Mouse (Mus musculus) neural tube, embryonic 15.5 days (tissue): ENCODE results near the gene Ddx60. TPM values are rescaled to one million over a fixed set of nuclear protein-coding genes. Genes with fewer than 3 reads are reported as not detected.
A peak's percentile ranks its signal among the peaks of the same experiment; 100 is the strongest.

ENCODE experiments used
- ATAC-seq: fragments of 200-750 bp; cut with Nextera tagmentation; 2 replicates; pipeline ENCODE4 v1.8.0; 2017; ENCODE audit warnings: mild to moderate bottlenecking, moderate TSS enrichment, moderate library complexity; ENCODE audit not compliant: low FRiP score
- H3K27ac ChIP-seq: fragments of 300-500 bp; sonication (generic); replicated peaks from 2 replicates; pipeline ENCODE4 v1.5.1; 2015; ENCODE audit warnings: mild to moderate bottlenecking, inconsistent platforms
- H3K27me3 ChIP-seq: fragments of 300-500 bp; sonication (generic); replicated peaks from 2 replicates; pipeline ENCODE4 v1.6.1; 2015; ENCODE audit warnings: inconsistent platforms
- H3K36me3 ChIP-seq: fragments of 300-500 bp; sonication (generic); 2 replicates; pipeline ENCODE4 v1.6.1; 2015; ENCODE audit warnings: inconsistent platforms
- H3K4me1 ChIP-seq: fragments of 300-500 bp; sonication (generic); 2 replicates; pipeline ENCODE4 v1.6.1; 2015; ENCODE audit warnings: inconsistent platforms
- H3K4me2 ChIP-seq: fragments of 300-500 bp; sonication (generic); 2 replicates; pipeline ENCODE4 v1.6.1; 2015; ENCODE audit warnings: inconsistent platforms, mild to moderate bottlenecking, moderate library complexity
- H3K4me3 ChIP-seq: fragments of 300-500 bp; sonication (generic); replicated peaks from 2 replicates; pipeline ENCODE4 v1.5.1; 2015; ENCODE audit warnings: mild to moderate bottlenecking, inconsistent platforms
- H3K9ac ChIP-seq: fragments of 300-500 bp; sonication (generic); replicated peaks from 2 replicates; pipeline ENCODE4 v1.6.1; 2015; ENCODE audit warnings: mild to moderate bottlenecking, inconsistent platforms
- H3K9me3 ChIP-seq: fragments of 300-500 bp; sonication (generic); replicated peaks from 2 replicates; pipeline ENCODE4 v1.6.1; 2016; ENCODE audit warnings: inconsistent platforms
- WGBS: fragments of 180-500 bp; shearing (Covaris S2); methylation state at CpG from one replicate; pipeline ENCODE4 v1.1.7; 2015; ENCODE audit warnings: mixed read lengths; 5-methylcytosine and 5-hydroxymethylcytosine counted together
- polyA plus RNA-seq: library from polyadenylated mRNA; unstranded; fragments of >200 nt; fragmentation: Nextera tagmentation; extraction: Ambion mirVana; gene quantifications from 2 replicates; pipeline ENCODE4 v1.2.1, GENCODE M21; 2015

Gene Ddx60
- 0.45 and 1.2 TPM in 2 replicates for polyA plus RNA-seq

DNA sequence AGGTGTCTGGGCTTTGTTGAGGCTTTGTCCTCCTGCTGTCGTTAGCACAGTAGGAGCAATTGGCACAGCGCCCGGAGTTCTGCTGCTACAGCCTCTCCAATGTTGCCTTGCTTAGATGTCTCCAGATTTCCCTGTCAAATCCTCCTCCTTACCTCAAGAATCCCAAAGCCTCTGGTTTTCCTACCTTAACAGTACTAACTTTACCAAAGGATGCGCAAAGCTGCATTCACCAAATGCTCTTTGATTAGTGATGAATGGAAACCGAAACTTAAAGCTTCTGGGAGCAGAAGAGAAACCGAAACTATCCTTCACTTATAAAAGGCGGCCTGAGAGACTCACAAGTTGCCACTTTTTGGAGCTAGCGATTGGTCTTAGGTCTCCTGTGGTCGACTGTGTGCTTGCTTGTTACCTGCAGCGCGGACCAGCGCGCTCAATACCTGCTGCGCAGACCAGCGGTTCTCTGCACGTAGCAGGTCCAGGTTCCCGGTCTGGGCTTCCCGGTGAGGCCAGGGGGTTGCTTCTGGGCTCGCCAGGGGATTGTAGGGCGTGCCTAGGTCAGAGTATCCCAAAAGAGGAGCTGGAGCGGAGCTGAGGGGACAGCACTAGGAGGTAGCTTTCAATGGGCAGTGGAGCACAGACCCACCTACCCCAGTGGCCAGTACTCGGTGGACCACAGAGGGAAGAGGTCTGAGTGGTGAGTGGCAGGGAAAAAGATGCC lies at the start of gene Ddx60:
Gene Ddx60 (plus strand): TSS at position 311 of the 718 bp plus-strand sequence.
- no peaks in the 10 kb centered on the region for H3K9me3 ChIP-seq
- peak within 1 kb of the TSS; percentile 89 for H3K4me2 ChIP-seq
- peak within 1 kb of the TSS; percentile 47 for H3K4me3 ChIP-seq
- no peaks in the 10 kb centered on the region for H3K36me3 ChIP-seq
- peak; percentile 70; the same call in 1 of the 2 replicates for ATAC-seq
- 12% methylated on average over 22 of the region's 22 CpGs for WGBS
- H3K27me3 ChIP-seq = no peaks in the 10 kb centered on the region
- peak within 1 kb of the TSS; percentile 45 for H3K9ac ChIP-seq
- peaks cover 7% of the 10 kb centered on the region for H3K4me1 ChIP-seq
- H3K27ac ChIP-seq = no peak within 1 kb of the TSS

DNA sequence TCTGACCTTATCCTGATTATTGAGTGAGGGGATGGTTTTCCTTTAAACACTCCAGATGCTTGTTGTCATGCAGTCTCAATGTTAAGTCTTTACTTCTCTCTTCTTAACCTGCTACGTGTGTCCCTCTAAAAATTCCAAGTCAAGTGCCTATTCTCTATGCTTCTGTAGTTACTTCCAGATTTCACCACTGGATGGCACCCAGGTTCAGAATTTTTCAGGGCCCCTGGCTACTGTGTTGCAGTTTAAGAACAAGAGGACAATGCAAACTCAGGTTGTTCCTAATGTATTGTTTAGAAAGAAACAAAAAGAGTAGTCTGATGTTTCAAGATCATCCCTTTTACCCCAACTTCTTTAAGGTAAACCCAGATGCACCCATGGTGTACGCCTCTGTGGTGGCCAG lies 33.8 kb upstream of the Ddx60 start:
- no peak for ATAC-seq

DNA sequence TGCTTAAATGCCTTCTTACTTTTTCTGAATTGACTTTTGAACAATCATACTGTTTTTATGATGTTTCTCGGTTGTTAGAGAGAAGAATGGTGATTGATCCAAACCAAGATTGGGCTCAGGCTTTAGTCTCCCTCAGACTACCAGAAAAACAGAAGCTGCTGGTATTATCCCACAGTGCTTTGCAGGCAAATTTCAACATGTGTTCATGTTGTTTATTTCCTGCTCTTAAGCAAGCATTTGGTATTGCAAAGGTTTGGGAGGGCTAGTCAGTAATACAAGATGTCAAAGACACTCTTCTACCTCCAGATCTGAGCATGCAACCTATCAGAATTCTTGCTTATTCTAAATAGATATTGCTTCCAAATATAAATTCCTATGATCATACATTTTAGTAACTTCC lies 31.1 kb upstream of the Ddx60 start:
- Histone ChIP-seq H3K27me3 (no peaks in the 10 kb centered on the region), H3K36me3 (no peaks in the 10 kb centered on the region), H3K9ac (no peak overlapping the region), H3K4me1 (no peaks in the 10 kb centered on the region), H3K4me3 (no peak overlapping the region), H3K4me2 (no peak overlapping the region), H3K27ac (no peak overlapping the region), H3K9me3 (no peaks in the 10 kb centered on the region)
- 83% methylated on average over 1 of the region's 1 CpGs for WGBS
- ATAC-seq = no peak

More for the DNA sequence above, 33.8 kb upstream of the Ddx60 start:
- no peak overlapping the region for H3K4me2 ChIP-seq
- no peaks in the 10 kb centered on the region for H3K27me3 ChIP-seq
- no peak overlapping the region for H3K4me3 ChIP-seq
- H3K9ac ChIP-seq = no peak overlapping the region
- WGBS = 56% methylated on average over 2 of the region's 2 CpGs
- no peaks in the 10 kb centered on the region for H3K36me3 ChIP-seq
- no peaks in the 10 kb centered on the region for H3K4me1 ChIP-seq
- no peaks in the 10 kb centered on the region for H3K9me3 ChIP-seq
- no peak overlapping the region for H3K27ac ChIP-seq

DNA sequence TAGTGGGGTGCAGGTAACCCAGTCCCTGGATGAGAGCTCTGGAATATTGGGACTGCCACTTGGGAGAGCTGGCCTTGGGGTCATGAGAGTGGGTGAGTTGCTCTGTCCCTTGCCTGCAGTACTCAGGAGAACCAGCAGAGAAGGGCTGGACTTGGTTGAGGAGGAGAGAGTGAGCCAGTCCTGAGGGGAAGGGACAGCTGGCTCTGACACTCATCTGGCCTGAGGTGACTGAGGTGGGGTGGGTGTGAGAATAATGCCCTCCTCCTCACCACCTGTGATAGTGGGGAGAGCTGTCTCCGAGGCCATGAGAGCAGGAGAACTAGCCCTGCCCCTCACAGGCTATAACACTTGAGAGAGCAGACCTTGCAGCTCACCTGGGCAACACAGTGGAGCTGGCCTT lies 30.5 kb upstream of the Ddx60 start:
- Histone ChIP-seq H3K27me3 (no peaks in the 10 kb centered on the region), H3K4me1 (no peaks in the 10 kb centered on the region), H3K4me3 (no peak overlapping the region), H3K9me3 (no peaks in the 10 kb centered on the region), H3K27ac (no peak overlapping the region), H3K4me2 (no peak overlapping the region), H3K36me3 (no peaks in the 10 kb centered on the region), H3K9ac (no peak overlapping the region)
- no peak for ATAC-seq
- 81% methylated on average over 1 of the region's 1 CpGs for WGBS

DNA sequence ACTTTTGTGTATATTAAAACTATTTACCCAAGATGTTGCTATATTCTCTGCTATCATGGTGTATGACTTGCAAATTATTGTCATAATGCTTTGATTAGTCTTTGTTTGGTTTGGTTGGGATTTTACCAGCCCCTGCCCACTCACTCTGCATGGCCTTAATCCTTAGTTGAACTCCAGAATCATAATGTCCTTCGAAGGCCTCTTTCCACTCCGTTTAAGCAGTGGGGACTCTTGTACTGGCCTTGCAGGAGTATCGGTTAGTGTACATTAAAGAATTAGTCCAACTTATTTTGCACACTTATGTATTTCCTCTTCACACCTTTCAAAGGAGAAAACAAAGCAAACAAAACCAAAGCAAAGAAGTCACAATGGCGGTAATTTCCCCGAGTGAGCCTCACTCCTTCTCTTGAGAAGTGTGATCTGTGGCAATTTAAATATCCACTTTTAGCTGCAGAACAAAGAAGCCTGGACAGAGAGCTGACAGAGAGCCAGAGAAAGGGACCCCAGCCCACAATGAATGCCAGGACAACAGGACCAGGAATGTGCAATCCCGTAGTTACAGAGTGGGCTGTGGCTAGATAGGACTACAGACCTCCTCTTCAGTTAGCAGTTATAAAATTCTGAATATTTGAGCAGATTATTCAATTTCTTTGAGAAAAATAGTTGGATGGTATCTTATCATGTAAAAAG lies 26.7 kb upstream of the Ddx60 start:
- WGBS = 22% methylated on average over 6 of the region's 6 CpGs

DNA sequence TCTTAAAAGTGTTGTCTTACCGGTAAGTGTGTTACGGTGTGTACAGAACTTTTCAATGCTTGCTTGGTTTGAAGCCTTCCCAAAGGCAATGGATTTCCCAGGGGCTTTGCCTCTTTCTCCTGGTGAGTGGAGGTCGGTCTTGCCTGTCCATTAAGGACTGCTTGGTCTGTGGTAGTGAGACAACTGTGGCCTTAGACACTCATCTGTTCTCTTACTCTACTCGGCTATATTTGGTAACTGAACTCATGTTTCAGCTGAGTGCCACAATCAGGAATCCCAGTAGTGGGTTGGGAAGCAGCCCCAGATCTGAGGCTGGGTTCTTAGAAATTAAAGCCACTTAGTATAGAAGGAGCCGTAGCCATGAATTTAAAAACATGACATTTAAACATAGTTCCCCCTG lies 25.4 kb upstream of the Ddx60 start, which contains the start of gene Palld:
Gene Palld (minus strand): TSS at position 170 of the 400 bp plus-strand sequence.
- H3K27me3 ChIP-seq = no peaks in the 10 kb centered on the region
- no peaks in the 10 kb centered on the region for H3K4me1 ChIP-seq
- no peak within 1 kb of the TSS for H3K4me3 ChIP-seq
- H3K36me3 ChIP-seq = no peaks in the 10 kb centered on the region
- H3K27ac ChIP-seq = no peak within 1 kb of the TSS
- no peak for ATAC-seq
- no peak within 1 kb of the TSS for H3K4me2 ChIP-seq
- H3K9ac ChIP-seq = no peak within 1 kb of the TSS
- WGBS = 89% methylated on average over 5 of the region's 5 CpGs
- no peaks in the 10 kb centered on the region for H3K9me3 ChIP-seq

More for the DNA sequence above, 26.7 kb upstream of the Ddx60 start:
- no peaks in the 10 kb centered on the region for H3K4me1 ChIP-seq
- H3K36me3 ChIP-seq = no peaks in the 10 kb centered on the region
- H3K4me2 ChIP-seq = no peak overlapping the region
- H3K9ac ChIP-seq = no peak overlapping the region
- no peak for ATAC-seq
- no peaks in the 10 kb centered on the region for H3K27me3 ChIP-seq
- no peaks in the 10 kb centered on the region for H3K9me3 ChIP-seq
- H3K27ac ChIP-seq = no peak overlapping the region
- H3K4me3 ChIP-seq = no peak overlapping the region

DNA sequence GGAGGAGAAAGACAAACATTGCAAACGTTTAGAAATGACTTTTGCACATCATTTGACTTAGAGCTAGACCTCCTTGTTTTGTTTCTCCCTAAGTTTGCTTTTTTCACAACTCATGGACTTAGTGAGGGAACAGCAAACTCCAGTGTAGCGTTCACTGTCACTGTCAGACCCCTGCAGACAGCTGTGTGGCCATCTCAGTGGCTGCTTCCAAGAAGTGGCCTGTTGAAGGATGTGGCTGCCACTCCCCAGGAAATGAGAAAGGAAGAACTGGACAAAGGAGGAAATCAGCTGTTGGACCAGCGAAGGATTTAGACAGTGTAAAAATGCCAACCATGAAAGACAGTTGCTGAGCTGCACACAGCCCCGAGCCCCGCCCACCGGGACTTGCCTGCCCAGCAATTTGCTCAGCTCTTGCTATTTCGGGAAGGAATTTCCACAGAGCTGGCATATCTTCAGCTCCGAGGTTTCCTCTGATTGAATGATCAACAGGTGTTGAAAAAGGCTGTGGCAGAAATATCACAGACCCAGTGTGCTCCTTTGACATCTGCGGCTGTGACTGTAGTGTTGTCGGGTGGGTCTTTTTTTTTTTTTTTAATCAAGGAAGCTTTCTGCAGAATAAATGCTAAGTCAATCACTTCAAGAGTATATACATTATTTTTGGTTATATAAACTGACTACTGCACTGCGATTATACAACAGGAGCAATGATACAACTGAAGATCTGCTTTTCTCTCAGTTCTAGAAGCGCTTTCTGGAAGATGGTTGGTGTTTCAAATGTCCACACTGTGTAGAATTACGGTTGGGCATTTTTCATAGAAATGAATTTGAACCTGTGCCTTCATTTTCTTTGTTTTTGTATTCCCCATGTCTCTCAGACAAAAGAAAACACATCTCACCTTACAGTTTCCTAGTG lies 19.3 kb upstream of the Ddx60 start:
- no peak for ATAC-seq
- H3K4me3 ChIP-seq = no peak overlapping the region
- 74% methylated on average over 13 of the region's 13 CpGs for WGBS

DNA sequence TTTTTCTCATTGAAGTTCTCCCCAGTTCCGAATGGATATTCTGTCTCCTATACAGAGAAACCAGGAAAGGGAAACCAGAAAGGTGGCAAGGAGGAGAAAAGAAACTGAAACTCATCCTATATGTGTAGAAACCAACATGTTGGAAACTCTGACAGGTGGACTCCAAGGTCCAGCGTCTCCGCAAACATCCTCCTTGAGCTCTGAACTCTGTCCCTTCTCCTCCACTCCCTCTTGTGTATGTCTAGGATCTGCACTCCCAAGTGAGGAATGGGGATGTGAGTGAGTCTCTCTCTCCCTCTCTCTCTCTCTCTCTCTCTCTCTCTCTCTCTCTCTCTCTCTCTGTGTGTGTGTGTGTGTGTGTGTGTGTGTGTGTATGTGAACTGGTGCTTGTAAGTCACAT lies 18.6 kb upstream of the Ddx60 start:
- no peak for ATAC-seq
- WGBS = 95% methylated on average over 3 of the region's 3 CpGs

More for the DNA sequence above, 19.3 kb upstream of the Ddx60 start:
- Histone ChIP-seq H3K36me3 (no peaks in the 10 kb centered on the region), H3K27me3 (no peaks in the 10 kb centered on the region), H3K4me2 (no peak overlapping the region), H3K27ac (no peak overlapping the region), H3K9me3 (no peaks in the 10 kb centered on the region), H3K4me1 (no peaks in the 10 kb centered on the region), H3K9ac (no peak overlapping the region)

DNA sequence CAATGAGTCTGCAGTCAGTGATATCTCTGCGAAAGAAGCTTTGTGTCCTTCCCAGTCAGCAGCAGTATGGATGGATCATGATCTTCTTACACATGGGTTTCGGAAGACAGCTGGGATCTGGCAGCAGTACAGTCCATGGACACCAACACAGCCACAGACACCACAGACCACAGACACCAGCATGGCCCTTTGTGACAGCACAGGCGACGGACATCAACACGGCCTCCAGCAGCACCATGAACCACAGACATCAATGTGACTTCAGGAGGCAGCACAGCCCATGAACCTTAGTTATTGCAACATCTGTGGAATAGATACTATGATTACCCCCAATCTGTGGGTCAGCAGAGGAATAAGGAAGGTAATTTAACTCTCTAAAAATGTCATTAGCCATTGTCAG lies 15.1 kb upstream of the Ddx60 start:
- H3K4me2 ChIP-seq = no peak overlapping the region
- no peaks in the 10 kb centered on the region for H3K4me1 ChIP-seq
- no peak overlapping the region for H3K9ac ChIP-seq
- H3K9me3 ChIP-seq = no peaks in the 10 kb centered on the region
- H3K27me3 ChIP-seq = no peaks in the 10 kb centered on the region
- 94% methylated on average over 5 of the region's 5 CpGs for WGBS
- H3K27ac ChIP-seq = no peak overlapping the region
- no peaks in the 10 kb centered on the region for H3K36me3 ChIP-seq
- ATAC-seq = no peak
- H3K4me3 ChIP-seq = no peak overlapping the region

More for the DNA sequence above, 18.6 kb upstream of the Ddx60 start:
- Histone ChIP-seq H3K36me3 (no peaks in the 10 kb centered on the region), H3K4me1 (no peaks in the 10 kb centered on the region), H3K27me3 (no peaks in the 10 kb centered on the region), H3K9ac (no peak overlapping the region), H3K4me3 (no peak overlapping the region), H3K4me2 (no peak overlapping the region), H3K9me3 (no peaks in the 10 kb centered on the region), H3K27ac (no peak overlapping the region)

DNA sequence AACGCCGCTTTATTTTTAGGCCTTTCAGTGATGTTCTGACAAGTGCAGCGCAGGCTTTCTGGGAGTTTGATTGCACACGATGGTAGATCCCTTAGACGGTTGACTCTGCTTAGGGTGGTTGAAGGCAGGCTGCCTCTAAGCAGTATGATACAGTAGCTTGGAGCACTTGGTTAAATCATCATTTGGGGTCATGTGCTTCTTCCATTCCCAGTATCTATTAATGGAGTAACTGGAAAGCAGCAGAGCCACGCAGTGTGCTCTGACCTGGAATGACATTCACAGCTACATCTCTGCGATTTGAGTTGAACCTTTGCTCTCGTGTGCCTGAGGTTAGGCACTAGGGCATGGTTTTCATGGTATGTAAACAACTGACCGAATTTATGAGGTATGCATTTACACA lies 13.9 kb upstream of the Ddx60 start:
- WGBS = 84% methylated on average over 9 of the region's 9 CpGs
- no peak overlapping the region for H3K9ac ChIP-seq
- H3K4me3 ChIP-seq = no peak overlapping the region
- no peaks in the 10 kb centered on the region for H3K27me3 ChIP-seq
- H3K4me1 ChIP-seq = no peaks in the 10 kb centered on the region
- ATAC-seq = no peak
- H3K27ac ChIP-seq = no peak overlapping the region
- H3K4me2 ChIP-seq = no peak overlapping the region
- no peaks in the 10 kb centered on the region for H3K36me3 ChIP-seq
- no peaks in the 10 kb centered on the region for H3K9me3 ChIP-seq

DNA sequence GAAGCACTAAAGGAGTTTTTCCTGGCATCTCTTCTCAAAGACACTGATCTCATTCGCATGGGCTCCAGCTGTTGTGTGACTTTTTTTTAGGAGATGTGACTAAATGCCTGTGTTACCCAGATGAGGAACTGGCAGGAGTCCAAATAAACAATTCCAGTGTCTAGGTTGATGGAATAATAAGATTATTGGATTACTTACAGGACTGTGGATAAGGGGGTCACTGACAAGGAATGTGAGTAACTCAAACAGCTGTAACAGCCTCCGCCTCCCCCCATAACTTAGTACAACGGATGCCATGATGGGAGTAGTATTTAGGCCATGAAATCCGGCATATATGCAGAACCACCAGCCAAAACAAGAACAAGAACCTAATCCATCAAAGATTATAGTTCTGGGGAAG lies 10.6 kb upstream of the Ddx60 start:
- H3K27me3 ChIP-seq = no peaks in the 10 kb centered on the region
- WGBS = 83% methylated on average over 4 of the region's 4 CpGs
- no peaks in the 10 kb centered on the region for H3K4me1 ChIP-seq
- ATAC-seq = no peak
- no peak overlapping the region for H3K9ac ChIP-seq
- H3K4me2 ChIP-seq = no peak overlapping the region
- H3K36me3 ChIP-seq = no peaks in the 10 kb centered on the region
- no peak overlapping the region for H3K27ac ChIP-seq
- H3K4me3 ChIP-seq = no peak overlapping the region
- H3K9me3 ChIP-seq = no peaks in the 10 kb centered on the region
